Mouse (Mus musculus) kidney, postnatal 0 days (tissue): ENCODE measurements around the gene Prkce. TPM values are rescaled to one million over a fixed set of nuclear protein-coding genes. Genes with fewer than 3 reads are reported as not detected.
A peak's percentile ranks its signal among the peaks of the same experiment; 100 is the strongest.

Source experiments
- ATAC-seq: fragments of 200-750 bp; cut with Nextera tagmentation; replicated peaks from 2 replicates; pipeline ENCODE4 v1.8.0; 2017; ENCODE audit warnings: low read depth, moderate number of reproducible peaks, moderate TSS enrichment, moderate library complexity; ENCODE audit not compliant: low FRiP score
- DNase-seq: peaks from one replicate; pipeline ENCODE4 v3.0.0-alpha.2; 2016; ENCODE audit warnings: low spot score
- H3K27ac ChIP-seq: fragments of 300-500 bp; sonication (generic); 2 replicates; pipeline ENCODE4 v1.5.1; 2014; ENCODE audit warnings: mild to moderate bottlenecking
- H3K27me3 ChIP-seq: fragments of 300-500 bp; sonication (generic); 2 replicates; pipeline ENCODE4 v1.6.1; 2014; ENCODE audit warnings: low read length, mixed read lengths; ENCODE audit not compliant: insufficient read depth
- H3K36me3 ChIP-seq: fragments of 300-500 bp; sonication (generic); 2 replicates; pipeline ENCODE4 v1.6.1; 2014; ENCODE audit warnings: low read length, mixed read lengths; ENCODE audit not compliant: insufficient read depth
- H3K4me1 ChIP-seq: fragments of 300-500 bp; sonication (generic); replicated peaks from 2 replicates; pipeline ENCODE4 v1.6.1; 2014; ENCODE audit warnings: antibody characterized with exemption, low read length, mixed read lengths; ENCODE audit not compliant: insufficient read depth
- H3K4me2 ChIP-seq: fragments of 300-500 bp; sonication (generic); 2 replicates; pipeline ENCODE4 v1.6.1; 2014; ENCODE audit warnings: mild to moderate bottlenecking, low read length, moderate library complexity, mixed read lengths
- H3K4me3 ChIP-seq: fragments of 300-500 bp; sonication (generic); replicated peaks from 2 replicates; pipeline ENCODE4 v1.5.1; 2014; ENCODE audit warnings: low read depth, low read length
- H3K9ac ChIP-seq: fragments of 300-500 bp; sonication (generic); 2 replicates; pipeline ENCODE4 v1.6.1; 2014; ENCODE audit warnings: low read depth, low read length
- H3K9me3 ChIP-seq: fragments of 300-500 bp; sonication (generic); replicated peaks from 2 replicates; pipeline ENCODE4 v1.6.1; 2016; ENCODE audit warnings: low read length, inconsistent platforms, mixed read lengths
- CTCF ChIP-seq: IDR thresholded peaks from 2 replicates; pipeline ENCODE4 v1.5.1; 2016; ENCODE audit warnings: antibody characterized with exemption, low read depth, mild to moderate bottlenecking, moderate library complexity
- WGBS: fragments of 180-500 bp; shearing (Covaris S2); extraction: QIAGEN DNeasy Blood & Tissue Kit; methylation state at CpG from one replicate; pipeline ENCODE4 v1.1.7; 2014; 5-methylcytosine and 5-hydroxymethylcytosine counted together
- polyA plus RNA-seq: library from polyadenylated mRNA; unstranded; fragments of >200 nt; fragmentation: Nextera tagmentation; extraction: Ambion mirVana; gene quantifications from 2 replicates; pipeline ENCODE4 v1.2.1, GENCODE M21; 2015

Prkce gene
- polyA plus RNA-seq, 1 experiment from 2014 or later: 6.0 TPM

DNA sequence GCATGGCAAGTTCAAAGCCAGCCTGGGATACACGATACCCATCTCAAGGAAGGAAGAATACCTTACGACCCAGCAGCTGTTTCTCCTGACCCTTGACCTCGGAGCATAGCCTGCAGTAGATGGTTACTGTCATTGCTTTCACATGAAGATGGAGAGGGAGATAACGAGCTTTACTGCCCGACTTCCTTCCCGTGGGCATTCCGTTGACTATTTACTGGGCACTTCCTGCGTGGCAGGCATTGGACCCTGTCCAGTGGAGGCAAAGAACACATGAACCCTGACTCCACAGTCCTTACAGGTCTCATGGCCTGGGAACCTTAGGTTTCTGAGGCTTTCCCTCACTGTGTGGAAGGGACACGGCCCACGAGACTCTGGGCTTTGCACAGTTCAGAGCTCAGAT lies 311.8 kb downstream of the Prkce start:
- 60% methylated on average over 10 of the region's 10 CpGs for WGBS
- Histone ChIP-seq H3K27ac (no peak overlapping the region), H3K4me2 (no peak overlapping the region), H3K4me1 (no peaks in the 10 kb centered on the region), H3K9ac (no peak overlapping the region), H3K4me3 (no peak overlapping the region), H3K36me3 (no peaks in the 10 kb centered on the region), H3K27me3 (no peaks in the 10 kb centered on the region), H3K9me3 (no peaks in the 10 kb centered on the region)
- TF ChIP-seq CTCF: no peak
- DNase-seq (no peak), ATAC-seq (no peak)

DNA sequence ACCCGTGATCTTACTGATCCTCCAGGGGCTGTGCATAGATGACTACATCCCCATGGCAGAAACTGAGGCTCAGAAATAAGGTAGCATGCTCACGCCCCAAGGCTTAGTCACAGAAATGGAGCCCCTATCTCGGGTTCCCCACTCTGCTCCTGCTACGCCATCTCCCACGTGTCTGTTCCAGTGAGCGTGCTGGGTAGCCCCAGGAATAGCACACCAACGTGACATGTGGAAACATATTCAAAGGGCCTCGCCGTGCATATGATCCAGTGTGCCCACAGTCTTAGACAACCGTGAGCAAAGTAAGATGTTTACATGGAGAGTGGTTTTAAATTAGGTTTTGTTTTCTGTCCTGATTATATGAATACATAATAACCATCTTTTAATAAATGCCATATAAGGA lies 315.1 kb downstream of the Prkce start:
- no peak for DNase-seq
- Histone ChIP-seq H3K4me1 (no peaks in the 10 kb centered on the region), H3K27ac (no peak overlapping the region), H3K4me2 (no peak overlapping the region), H3K4me3 (no peak overlapping the region), H3K9me3 (no peaks in the 10 kb centered on the region), H3K27me3 (no peaks in the 10 kb centered on the region), H3K36me3 (no peaks in the 10 kb centered on the region), H3K9ac (no peak overlapping the region)
- no peak for ATAC-seq
- WGBS: 82% methylated on average over 10 of the region's 10 CpGs
- no peak for TF ChIP-seq CTCF

DNA sequence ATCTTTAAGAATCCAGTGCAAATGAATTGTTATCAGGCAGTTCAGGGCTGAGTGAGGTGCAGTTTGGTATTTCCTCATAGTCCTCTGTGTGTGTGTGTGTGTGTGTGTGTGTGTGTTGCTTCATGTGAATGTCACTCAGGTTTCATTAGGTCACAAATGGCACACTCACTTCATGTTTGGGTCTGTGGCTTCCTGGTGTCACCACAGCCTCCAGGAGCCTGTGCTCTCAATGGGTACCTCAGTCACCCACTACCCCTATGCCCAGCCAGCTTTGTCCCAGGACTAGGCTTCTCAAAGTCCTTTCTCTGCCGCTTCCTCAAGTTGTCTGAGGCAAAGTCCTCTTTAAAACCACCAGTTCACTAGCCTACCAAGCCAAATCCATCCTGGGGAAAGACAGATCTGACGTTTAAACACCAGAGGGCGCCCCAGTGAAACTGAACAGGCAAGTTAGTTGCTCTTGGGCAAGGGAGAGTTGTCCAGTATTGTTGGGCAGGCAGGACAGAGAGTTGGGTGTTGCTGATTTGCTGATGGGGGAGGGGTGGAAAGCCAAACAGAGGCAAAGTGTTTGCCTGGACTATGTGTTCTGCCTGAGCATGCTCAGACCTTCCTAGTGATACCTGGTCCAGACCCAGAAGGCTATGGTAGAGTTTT lies 316.6 kb downstream of the Prkce start:
- Histone ChIP-seq H3K9ac (no peak overlapping the region), H3K36me3 (no peaks in the 10 kb centered on the region), H3K4me1 (no peaks in the 10 kb centered on the region), H3K4me3 (no peak overlapping the region), H3K4me2 (no peak overlapping the region), H3K27ac (no peak overlapping the region), H3K27me3 (no peaks in the 10 kb centered on the region), H3K9me3 (no peaks in the 10 kb centered on the region)
- ATAC-seq: peak; percentile 50; the same call in 1 of the 2 replicates
- 15% methylated on average over 3 of the region's 3 CpGs for WGBS
- DNase-seq: peak; percentile 91
- peak; percentile 96 for TF ChIP-seq CTCF

- Histone ChIP-seq H3K4me3 (no peak overlapping the region), H3K27me3 (no peaks in the 10 kb centered on the region), H3K4me1 (no peaks in the 10 kb centered on the region), H3K36me3 (no peaks in the 10 kb centered on the region; the same call in 1 of the 2 replicates), H3K27ac (no peak overlapping the region), H3K9ac (no peak overlapping the region), H3K9me3 (no peaks in the 10 kb centered on the region), H3K4me2 (no peak overlapping the region)
- WGBS: 89% methylated on average over 5 of the region's 5 CpGs
- no peak for ATAC-seq
- no peak for DNase-seq
- no peak for TF ChIP-seq CTCF
Measured at GRCm38 (mm10) chr17:86486657-86487056, 319.1 kb downstream of the Prkce start.

- no peak for DNase-seq
- Histone ChIP-seq H3K9me3 (no peaks in the 10 kb centered on the region), H3K4me1 (no peaks in the 10 kb centered on the region), H3K27ac (no peak overlapping the region), H3K27me3 (no peaks in the 10 kb centered on the region), H3K9ac (no peak overlapping the region), H3K36me3 (no peaks in the 10 kb centered on the region; the same call in 1 of the 2 replicates), H3K4me2 (no peak overlapping the region), H3K4me3 (no peak overlapping the region)
- WGBS: 83% methylated on average over 3 of the region's 3 CpGs
- ATAC-seq: no peak
- TF ChIP-seq CTCF: no peak
Measured at GRCm38 (mm10) chr17:86487450-86487849, 319.9 kb downstream of the Prkce start.

GRCm38 (mm10) chr17:86489827-86490226 lies 322.2 kb downstream of the Prkce start:
- Histone ChIP-seq H3K9me3 (no peaks in the 10 kb centered on the region), H3K9ac (no peak overlapping the region)
- 88% methylated on average over 10 of the region's 10 CpGs for WGBS

GRCm38 (mm10) chr17:86492376-86492775 lies 324.8 kb downstream of the Prkce start:
- Histone ChIP-seq H3K9ac (no peak overlapping the region), H3K27me3 (no peaks in the 10 kb centered on the region), H3K27ac (no peak overlapping the region), H3K4me3 (no peak overlapping the region), H3K4me1 (no peaks in the 10 kb centered on the region), H3K9me3 (no peaks in the 10 kb centered on the region), H3K4me2 (no peak overlapping the region), H3K36me3 (peaks cover 3% of the 10 kb centered on the region; the same call in 1 of the 2 replicates)
- ATAC-seq: no peak
- WGBS: 73% methylated on average over 7 of the region's 7 CpGs
- TF ChIP-seq CTCF: no peak
- no peak for DNase-seq

More at GRCm38 (mm10) chr17:86489827-86490226, 322.2 kb downstream of the Prkce start:
- DNase-seq (no peak), ATAC-seq (no peak)
- Histone ChIP-seq H3K36me3 (no peaks in the 10 kb centered on the region; the same call in 1 of the 2 replicates), H3K27me3 (no peaks in the 10 kb centered on the region), H3K4me2 (no peak overlapping the region), H3K4me3 (no peak overlapping the region), H3K4me1 (no peaks in the 10 kb centered on the region), H3K27ac (no peak overlapping the region)
- no peak for TF ChIP-seq CTCF
